Mouse (Mus musculus): ENCODE results near the gene Gm20696. TPM values are rescaled to one million over a fixed set of nuclear protein-coding genes. Genes with fewer than 3 reads are reported as not detected.

The Gm20696 gene
- polyA plus RNA-seq, 1 experiment: 1.8 TPM

DNA sequence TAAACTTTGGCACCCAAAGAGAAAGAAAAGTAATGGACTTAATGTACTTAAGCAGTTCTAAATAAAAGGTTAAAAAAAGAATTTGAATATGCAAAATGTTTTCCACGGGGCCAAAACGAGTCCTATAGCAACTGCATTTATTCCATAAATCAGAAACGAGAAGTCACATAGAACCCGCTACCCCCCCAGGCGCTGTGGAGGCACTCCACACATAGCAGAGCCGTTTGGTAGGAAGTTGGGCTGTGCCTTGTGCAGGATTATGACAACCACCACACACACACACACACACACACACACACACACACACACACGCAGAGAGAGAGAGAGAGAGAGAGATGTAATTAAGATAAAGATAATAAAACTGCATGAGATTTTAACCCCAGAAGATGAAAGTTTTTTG lies 46.1 kb downstream of the Gm20696 start:
- TF ChIP-seq CTCF (IDR thresholded peaks at IDR 0.05; ENCODE audit: borderline replicate concordance, extremely low read depth, insufficient read depth, insufficient read length) (no peak), POLR2A (IDR thresholded peaks at IDR 0.05; ENCODE audit: borderline replicate concordance, extremely low read depth, insufficient read depth, insufficient read length, poor library complexity, severe bottlenecking) (no peak)
- no peak for DNase-seq (ENCODE audit: low read depth)

DNA sequence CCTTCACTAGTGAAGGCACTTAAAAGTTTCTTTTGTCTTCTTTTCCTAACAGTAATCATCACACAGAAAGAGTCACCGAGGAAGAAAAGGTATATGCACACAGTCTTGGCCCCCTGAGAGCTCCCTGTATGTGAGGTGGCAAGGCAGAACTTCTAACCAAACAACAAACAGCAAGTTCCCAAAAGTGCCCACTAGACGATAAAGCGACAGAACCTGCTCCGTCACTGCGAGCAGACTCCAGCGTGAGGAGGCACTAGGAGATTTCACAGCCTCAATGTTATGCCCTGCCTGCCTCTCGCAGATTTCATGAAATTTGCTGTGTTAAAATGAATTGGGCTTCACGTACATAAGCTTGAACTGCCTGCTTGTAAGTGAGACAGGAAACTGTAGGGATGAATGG lies 46.6 kb downstream of the Gm20696 start:
- DNase-seq (ENCODE audit: low read depth): no peak
- TF ChIP-seq POLR2A (IDR thresholded peaks at IDR 0.05; ENCODE audit: borderline replicate concordance, extremely low read depth, insufficient read depth, insufficient read length, poor library complexity, severe bottlenecking): no peak
- TF ChIP-seq CTCF (IDR thresholded peaks at IDR 0.05; ENCODE audit: borderline replicate concordance, extremely low read depth, insufficient read depth, insufficient read length): no peak

DNA sequence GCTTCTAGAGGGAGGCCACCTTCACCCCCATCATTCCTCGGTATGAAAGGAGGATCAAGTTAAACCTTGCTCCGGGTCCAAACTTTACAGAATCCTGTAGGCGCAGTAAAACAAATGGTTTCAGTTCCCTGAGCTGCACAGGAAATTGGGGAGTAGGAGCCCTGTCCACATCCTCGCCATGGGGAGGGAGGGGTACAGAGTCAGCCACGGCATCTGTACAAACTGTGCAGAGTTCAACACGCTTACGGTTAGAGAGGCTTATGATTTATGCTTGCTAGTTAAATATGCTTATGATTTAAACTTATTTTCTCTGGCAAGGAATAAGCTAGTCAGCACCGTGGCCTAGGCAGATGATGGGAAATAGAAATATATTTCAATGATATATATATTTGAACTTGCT lies 47.1 kb downstream of the Gm20696 start:
- TF ChIP-seq CTCF (IDR thresholded peaks at IDR 0.05; ENCODE audit: borderline replicate concordance, extremely low read depth, insufficient read depth, insufficient read length) (no peak), POLR2A (IDR thresholded peaks at IDR 0.05; ENCODE audit: borderline replicate concordance, extremely low read depth, insufficient read depth, insufficient read length, poor library complexity, severe bottlenecking) (no peak)
- DNase-seq (ENCODE audit: low read depth): no peak

DNA sequence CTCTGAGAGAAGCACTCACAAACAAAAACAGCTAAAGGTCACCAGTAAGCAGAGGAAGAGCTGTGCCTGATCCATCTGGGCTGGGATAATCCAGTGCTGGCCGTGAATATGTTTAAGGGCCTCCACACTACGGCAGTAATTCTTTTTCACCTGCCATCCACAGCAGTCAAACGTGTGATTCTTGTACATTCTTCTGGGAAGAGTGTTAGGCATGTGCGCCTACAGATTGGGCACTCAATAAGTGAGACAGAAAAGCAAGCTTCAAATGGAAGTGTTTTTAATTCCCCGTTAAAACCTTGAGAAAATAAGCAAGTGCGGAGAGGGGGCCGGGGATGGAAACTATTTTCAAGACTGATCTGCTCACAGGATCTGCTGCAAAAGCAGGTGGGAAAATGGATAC lies 48.7 kb downstream of the Gm20696 start:
- TF ChIP-seq CTCF (IDR thresholded peaks at IDR 0.05; ENCODE audit: borderline replicate concordance, extremely low read depth, insufficient read depth, insufficient read length): no peak
- TF ChIP-seq POLR2A (IDR thresholded peaks at IDR 0.05; ENCODE audit: borderline replicate concordance, extremely low read depth, insufficient read depth, insufficient read length, poor library complexity, severe bottlenecking): no peak

DNA sequence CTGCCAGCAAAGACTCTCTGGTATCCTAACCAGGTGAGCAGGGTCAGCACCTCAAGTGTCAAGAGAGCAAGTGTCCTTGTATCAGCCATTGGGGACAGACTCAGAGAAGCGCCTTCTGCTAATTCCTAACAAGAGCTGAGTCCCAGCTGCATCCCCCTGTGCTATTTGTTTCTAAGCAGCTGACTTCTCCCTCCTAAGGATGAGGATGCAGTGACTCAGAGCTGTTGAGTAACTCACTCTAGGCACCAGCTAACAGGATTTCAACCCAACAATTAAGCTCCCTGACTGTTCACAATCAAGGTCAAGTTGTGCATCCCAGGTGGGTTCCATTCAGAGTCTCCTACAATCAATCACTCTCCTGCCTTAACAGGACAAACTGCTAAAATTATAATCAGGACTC lies 49.2 kb downstream of the Gm20696 start:
- TF ChIP-seq POLR2A (IDR thresholded peaks at IDR 0.05; ENCODE audit: borderline replicate concordance, extremely low read depth, insufficient read depth, insufficient read length, poor library complexity, severe bottlenecking) (no peak), CTCF (IDR thresholded peaks at IDR 0.05; ENCODE audit: borderline replicate concordance, extremely low read depth, insufficient read depth, insufficient read length) (no peak)
- no peak for DNase-seq (ENCODE audit: low read depth)

More for the DNA sequence above, 48.7 kb downstream of the Gm20696 start:
- no peak for DNase-seq (ENCODE audit: low read depth)

DNA sequence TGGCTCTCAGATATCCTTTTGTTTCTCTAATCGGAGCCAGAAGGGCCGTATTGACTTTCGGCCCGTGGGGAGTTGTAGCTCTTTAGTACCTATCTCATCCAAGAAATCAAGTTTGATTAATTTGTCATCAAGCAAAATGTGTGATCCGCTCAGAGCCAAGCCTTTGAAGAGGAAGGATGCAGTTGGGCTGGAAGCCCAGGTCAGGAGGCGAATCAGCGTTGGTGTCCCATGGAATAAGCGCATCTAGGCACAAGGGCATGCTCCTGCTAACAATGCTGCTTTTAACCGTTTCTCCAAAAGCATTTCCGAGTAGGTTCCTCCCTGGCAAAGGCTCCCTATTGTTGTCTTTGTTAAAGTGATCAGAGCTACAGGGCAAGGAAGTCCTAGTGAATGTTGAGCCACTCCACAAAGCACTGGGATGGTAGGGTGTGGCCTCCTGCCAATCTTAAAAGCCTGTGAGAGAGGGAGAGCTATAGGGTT lies 51.3 kb downstream of the Gm20696 start:
- TF ChIP-seq POLR2A (IDR thresholded peaks at IDR 0.05; ENCODE audit: borderline replicate concordance, extremely low read depth, insufficient read depth, insufficient read length, poor library complexity, severe bottlenecking): no peak
- TF ChIP-seq CTCF (IDR thresholded peaks at IDR 0.05; ENCODE audit: borderline replicate concordance, extremely low read depth, insufficient read depth, insufficient read length): no peak
- DNase-seq (ENCODE audit: low read depth): peak; percentile 57

DNA sequence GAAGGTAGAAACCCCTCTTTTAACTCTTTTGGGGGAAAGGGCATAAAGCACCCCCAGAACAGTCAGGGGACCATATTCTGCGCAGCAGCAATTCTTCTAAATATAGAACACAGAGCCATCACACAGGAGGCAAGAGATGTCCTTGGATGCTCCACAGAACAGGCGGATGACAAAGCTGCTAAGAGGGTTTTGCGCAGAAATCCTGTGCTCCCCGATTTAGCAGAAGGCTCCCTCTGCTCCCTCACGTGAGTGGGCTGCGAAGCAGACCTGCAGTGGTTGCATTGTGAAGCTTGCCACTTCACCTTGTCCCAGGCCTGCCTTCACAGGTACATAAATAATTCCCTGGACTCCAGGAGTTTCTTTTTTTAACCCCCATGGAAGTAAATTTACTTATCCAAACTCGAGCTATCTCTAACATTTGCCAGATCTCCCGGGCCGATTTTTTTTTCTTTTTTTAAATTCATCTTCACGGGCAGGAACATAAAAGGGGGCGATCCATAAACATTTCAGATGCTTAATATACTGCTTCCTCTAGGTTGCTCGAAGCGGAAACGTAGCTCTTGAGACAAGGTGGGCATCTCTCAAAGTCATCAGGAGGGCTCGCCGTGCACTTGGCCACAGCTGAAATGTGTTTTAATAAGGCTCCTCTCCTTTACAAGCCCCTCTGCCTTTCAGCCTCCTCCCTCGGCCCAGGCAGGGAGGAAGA lies 51.9 kb downstream of the Gm20696 start:
- TF ChIP-seq POLR2A (IDR thresholded peaks at IDR 0.05; ENCODE audit: borderline replicate concordance, extremely low read depth, insufficient read depth, insufficient read length, poor library complexity, severe bottlenecking): no peak
- TF ChIP-seq CTCF (IDR thresholded peaks at IDR 0.05; ENCODE audit: borderline replicate concordance, extremely low read depth, insufficient read depth, insufficient read length): no peak
- DNase-seq (ENCODE audit: low read depth): no peak

DNA sequence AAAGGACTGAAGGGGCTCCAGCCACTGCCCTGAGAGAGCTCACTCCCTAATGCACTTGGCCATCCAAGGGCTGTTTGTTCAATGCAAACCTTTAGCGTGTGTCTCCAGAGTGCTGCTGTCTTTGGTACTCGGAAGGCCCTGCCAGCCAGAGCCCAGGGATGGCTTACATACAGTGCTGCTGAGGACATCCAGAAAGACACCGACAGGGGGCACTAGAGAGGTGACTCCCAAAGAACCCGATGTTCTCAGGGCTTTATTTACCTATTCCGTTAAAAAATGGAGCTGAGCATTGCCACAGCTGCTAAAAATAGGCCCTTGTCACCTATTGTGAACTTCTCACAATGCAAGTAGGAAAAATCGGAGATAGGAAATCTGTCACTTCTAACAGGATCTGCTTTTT lies 54.7 kb downstream of the Gm20696 start:
- no peak for DNase-seq (ENCODE audit: low read depth)
- TF ChIP-seq POLR2A (IDR thresholded peaks at IDR 0.05; ENCODE audit: borderline replicate concordance, extremely low read depth, insufficient read depth, insufficient read length, poor library complexity, severe bottlenecking) (no peak), CTCF (IDR thresholded peaks at IDR 0.05; ENCODE audit: borderline replicate concordance, extremely low read depth, insufficient read depth, insufficient read length) (peak; percentile 36; the same call in 1 of the 2 replicates)

DNA sequence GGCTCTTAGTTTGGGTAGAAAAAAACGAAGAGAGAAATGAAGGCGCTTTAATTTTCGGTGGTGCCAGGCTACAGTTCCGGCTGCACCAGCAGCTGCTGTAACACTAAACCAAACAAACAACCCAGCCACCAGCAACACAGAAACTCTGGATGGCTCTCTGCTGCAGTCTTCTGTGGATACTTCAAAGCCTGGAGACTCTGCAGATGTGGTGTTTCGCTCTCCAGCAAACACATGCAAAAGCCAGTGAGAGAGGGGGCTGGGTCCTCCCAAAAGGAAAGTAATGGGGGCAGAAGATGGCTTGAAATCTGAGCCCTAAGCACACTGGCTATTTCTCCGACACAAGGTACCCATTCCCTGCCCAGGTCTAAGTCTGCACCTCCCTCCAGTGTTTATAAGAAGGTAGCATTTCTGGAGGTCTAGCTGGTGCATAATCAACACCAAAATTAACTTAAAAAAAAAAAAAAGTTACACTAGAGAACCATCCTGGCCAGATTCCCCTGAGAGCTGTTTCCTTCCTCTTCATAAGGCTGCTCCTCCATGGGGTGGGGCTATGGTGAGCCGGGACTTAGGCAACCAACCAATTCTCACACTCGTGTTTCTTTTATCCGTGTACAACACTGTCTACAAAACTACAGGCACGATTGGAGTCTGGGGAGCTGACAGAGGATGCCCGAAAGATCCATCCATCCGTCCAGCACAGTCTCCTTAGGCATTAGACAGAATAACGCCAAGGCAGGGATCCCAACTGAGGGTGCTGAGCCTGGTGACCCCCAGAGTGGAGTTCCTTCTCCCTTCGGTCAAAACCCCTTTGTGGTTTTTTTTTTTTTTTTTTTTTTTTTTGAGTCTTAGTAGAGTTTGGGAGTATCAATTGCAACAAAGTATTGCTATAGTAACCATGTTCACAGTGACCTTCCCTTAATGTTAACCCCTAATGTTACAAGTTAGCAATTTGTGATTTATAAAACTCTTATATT lies 55.9 kb downstream of the Gm20696 start:
- TF ChIP-seq POLR2A (IDR thresholded peaks at IDR 0.05; ENCODE audit: borderline replicate concordance, extremely low read depth, insufficient read depth, insufficient read length, poor library complexity, severe bottlenecking): no peak
- no peak for TF ChIP-seq CTCF (IDR thresholded peaks at IDR 0.05; ENCODE audit: borderline replicate concordance, extremely low read depth, insufficient read depth, insufficient read length)

DNA sequence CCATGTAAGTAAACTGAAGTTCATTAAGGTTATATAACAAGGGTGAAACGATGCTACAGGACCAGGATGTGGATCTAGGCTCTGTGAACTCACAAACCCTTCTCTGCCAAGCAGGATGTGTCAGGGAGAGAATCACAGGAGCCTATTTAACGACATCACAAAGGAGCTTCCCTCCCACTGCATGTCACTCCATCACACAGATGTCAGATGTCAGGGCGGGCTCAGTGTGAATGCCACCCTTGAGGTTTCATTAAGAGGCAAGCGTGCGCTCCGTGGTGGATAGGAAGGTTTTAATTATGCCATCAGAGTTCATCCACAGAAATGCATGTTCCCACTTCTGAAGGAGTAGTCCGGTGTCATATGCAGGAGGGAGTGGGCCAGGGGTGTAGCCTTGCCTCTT lies 60.5 kb downstream of the Gm20696 start:
- DNase-seq (ENCODE audit: low read depth): peak; percentile 57
- TF ChIP-seq CTCF (IDR thresholded peaks at IDR 0.05; ENCODE audit: borderline replicate concordance, extremely low read depth, insufficient read depth, insufficient read length) (no peak), POLR2A (IDR thresholded peaks at IDR 0.05; ENCODE audit: borderline replicate concordance, extremely low read depth, insufficient read depth, insufficient read length, poor library complexity, severe bottlenecking) (no peak)

More for the DNA sequence above, 55.9 kb downstream of the Gm20696 start:
- DNase-seq (ENCODE audit: low read depth): no peak

DNA sequence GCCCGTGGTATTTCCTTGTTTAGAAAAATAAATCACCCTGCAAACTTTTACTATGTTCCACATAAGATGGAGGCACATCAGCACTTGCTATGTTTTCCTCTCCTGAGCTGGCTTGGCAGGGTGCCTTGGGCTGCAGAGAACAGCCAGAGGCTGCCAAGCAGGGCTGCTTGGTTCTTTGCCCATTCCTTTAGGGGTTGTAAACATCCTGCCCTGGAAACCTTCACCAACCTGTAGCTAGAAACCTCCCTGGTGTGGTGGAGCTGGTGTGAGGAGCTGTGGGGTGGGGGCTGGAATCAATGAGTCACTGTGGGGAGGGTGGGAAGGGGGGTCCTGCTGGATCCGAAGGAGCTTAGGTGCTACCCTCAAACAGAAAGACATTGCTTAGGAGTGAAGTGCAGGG lies 61.8 kb downstream of the Gm20696 start:
- peak; percentile 80 for DNase-seq (ENCODE audit: low read depth)
- TF ChIP-seq POLR2A (IDR thresholded peaks at IDR 0.05; ENCODE audit: borderline replicate concordance, extremely low read depth, insufficient read depth, insufficient read length, poor library complexity, severe bottlenecking): no peak

All from brain, embryonic 14.5 days (tissue).